In genomic region chr8:75132485-75132884, GRCm38 (mm10) we compare ENCODE assay signal across 9 mouse cellular contexts. TPM values are rescaled to one million over a fixed set of nuclear protein-coding genes. Genes with fewer than 3 reads are reported as not detected.
DNase-seq lines count a peak whose midpoint lies in the region; ATAC-seq and TF ChIP-seq lines count a peak whose summit lies in the region.
"Had no signal": no experiment of that assay in that cellular context is flagged by ENCODE, and none has a peak within 500 bp of the region (broad histone marks: within the 10 kb centered on the region; RNA-seq: fewer than 3 reads in every experiment).

No protein-coding gene starts in this region.

- 22% methylated on average over 3 of the region's 3 CpGs for WGBS in midbrain, embryonic 11.5 days
- WGBS in midbrain, embryonic 13.5 days, result 12% methylated on average over 3 of the region's 3 CpGs
- 17% methylated on average over 3 of the region's 3 CpGs for WGBS in liver, adult 2 months

- H3K36me3 ChIP-seq in midbrain, embryonic 11.5 days (ENCODE audit: control insufficient read depth, insufficient read depth, low read length), result peaks cover 4% of the 10 kb centered on the region
- peaks cover 18% of the 10 kb centered on the region for H3K36me3 ChIP-seq in midbrain, embryonic 13.5 days
- no peaks in the 10 kb centered on the region for H3K36me3 ChIP-seq in liver, adult 2 months (ENCODE audit: control insufficient read depth, insufficient read depth, low read length)

- H3K9ac ChIP-seq in midbrain, embryonic 11.5 days (ENCODE audit: low read length), result no peak overlapping the region
- no peak overlapping the region for H3K9ac ChIP-seq in midbrain, embryonic 13.5 days (replicated peaks)
- no peak overlapping the region for H3K9ac ChIP-seq in liver, adult 2 months (ENCODE audit: low read depth, low read length)
- H3K9ac ChIP-seq: liver, embryonic 15.5 days had no signal

- no peaks in the 10 kb centered on the region for H3K9me3 ChIP-seq in midbrain, embryonic 11.5 days (ENCODE audit: control insufficient read depth, low read length)
- H3K9me3 ChIP-seq in midbrain, embryonic 13.5 days, result no peaks in the 10 kb centered on the region
- H3K9me3 ChIP-seq: liver, embryonic 15.5 days had no signal

- ATAC-seq in midbrain, embryonic 11.5 days (ENCODE audit: low FRiP score), result no peak
- ATAC-seq in midbrain, embryonic 13.5 days, result no peak
- no peak for ATAC-seq in Patski

- no peaks in the 10 kb centered on the region for H3K27me3 ChIP-seq in midbrain, embryonic 11.5 days (ENCODE audit: control insufficient read depth, insufficient read depth, low read length)
- no peaks in the 10 kb centered on the region for H3K27me3 ChIP-seq in midbrain, embryonic 13.5 days
- H3K27me3 ChIP-seq in Patski, result no peaks in the 10 kb centered on the region
- H3K27me3 ChIP-seq in liver, adult 2 months (ENCODE audit: control insufficient read depth, insufficient read depth, low read length), result no peaks in the 10 kb centered on the region
- H3K27me3 ChIP-seq: liver, embryonic 15.5 days had no signal

- in situ Hi-C loops in Patski (cut with MboI; ENCODE audit: low pct_unique_long_range_greater_than_20kb), result loop anchor here (5.0 kb wide), 2 partner anchors 85 to 140 kb away; no protein-coding TSS in a partner anchor

- peak; percentile 47 for DNase-seq in midbrain, embryonic 11.5 days (ENCODE audit: low spot score, missing footprints)
- no peak for DNase-seq in Patski (ENCODE audit: low read depth, low spot score)
- DNase-seq in cerebellum, adult 8-10 months, result peak; percentile 48
- DNase-seq in heart, postnatal 4 days, result peak; percentile 71
- DNase-seq in liver, adult 2 months (ENCODE audit: extremely low read depth, low read depth, low spot score), result peak; percentile 43
- peak; percentile 39 to 75 for DNase-seq in spleen, postnatal 4 days (ENCODE audit: low spot score in 2 of 2)
- DNase-seq in c-Kit-positive CD71-positive TER-119-positive erythroid progenitor cells, embryonic 14.5 days (ENCODE audit: low spot score), result no peak

- CTCF ChIA-PET in Patski (lab: Charles Lee), result interaction anchor here (0.6 to 4.6 kb wide), 21 partner anchors 8 to 141 kb away, joined by 3 to 52 read pairs (median 4); partner anchors contain the start of gene Rasd2

- TF ChIP-seq CTCF in Patski (IDR thresholded peaks at IDR 0.05), result peak; percentile 88
- TF ChIP-seq CTCF in liver, adult 2 months (IDR thresholded peaks at IDR 0.05; ENCODE audit: low read depth, low read length), result peak; percentile 73

- TF ChIP-seq POLR2A in liver, adult 2 months (IDR thresholded peaks at IDR 0.05; ENCODE audit: extremely low read depth, insufficient read depth, low read length), result no peak

- H3K4me3 ChIP-seq in midbrain, embryonic 11.5 days (ENCODE audit: low read depth, low read length), result no peak overlapping the region
- H3K4me3 ChIP-seq in midbrain, embryonic 13.5 days (replicated peaks), result no peak overlapping the region
- H3K4me3 ChIP-seq in liver, adult 2 months (ENCODE audit: insufficient read depth, low read depth, low read length), result no peak overlapping the region
- H3K4me3 ChIP-seq: liver, embryonic 15.5 days had no signal

- 0 out of 2 replicates have a peak, but pooled peaks cover under 1% of the 10 kb centered on the region for H3K4me1 ChIP-seq in midbrain, embryonic 11.5 days (ENCODE audit: control insufficient read depth, insufficient read depth, low read length)
- H3K4me1 ChIP-seq in midbrain, embryonic 13.5 days (replicated peaks), result no peaks in the 10 kb centered on the region
- H3K4me1 ChIP-seq in liver, adult 2 months (ENCODE audit: control insufficient read depth, insufficient read depth, low read length), result no peaks in the 10 kb centered on the region

- H3K27ac ChIP-seq in midbrain, embryonic 11.5 days (ENCODE audit: low read depth, low read length), result no peak overlapping the region
- H3K27ac ChIP-seq in midbrain, embryonic 13.5 days, result no peak overlapping the region
- no peak overlapping the region for H3K27ac ChIP-seq in liver, adult 2 months (replicated peaks; ENCODE audit: insufficient read depth, low read depth, low read length)
- H3K27ac ChIP-seq: liver, embryonic 15.5 days had no signal

- POLR2A ChIA-PET in Patski (lab: Charles Lee), result interaction anchor here (0.6 to 0.8 kb wide), 3 partner anchors 24 to 85 kb away, joined by 3 to 5 read pairs (median 3); no protein-coding TSS in a partner anchor

- no peak overlapping the region for H3K4me2 ChIP-seq in midbrain, embryonic 11.5 days
- no peak overlapping the region for H3K4me2 ChIP-seq in midbrain, embryonic 13.5 days (replicated peaks)
- H3K4me2 ChIP-seq: liver, embryonic 15.5 days had no signal

- H3K79me2 ChIP-seq in liver, adult 2 months (ENCODE audit: control insufficient read depth, insufficient read depth, low read length), result no peaks in the 10 kb centered on the region

RNA-seq across cellular contexts. Expression of gene Mcm5, which starts 23.1 kb away (rescaled TPM):
- polyA plus RNA-seq in midbrain, embryonic 11.5 days (2014; fragmentation: Nextera tagmentation; extraction: Ambion mirVana), result 175 and 195 TPM in 2 replicates
- 64.2 and 64.9 TPM in 2 replicates for polyA plus RNA-seq in midbrain, embryonic 13.5 days (2015; fragmentation: Nextera tagmentation; extraction: Ambion mirVana)
- polyA plus RNA-seq in Patski (2021), result 50.8 TPM
- 10 to 100 TPM; 68.7 to 69.5 TPM for total RNA-seq in heart, postnatal 4 days (2021)
- total RNA-seq in liver, adult 2 months (2014; rRNA removed), result 2.8 and 8.3 TPM in 2 replicates
- polyA plus RNA-seq in liver, adult 2 months (2012; rRNA removed), result 2.0 and 2.2 TPM in 2 replicates

RNA-seq across cellular contexts. Expression of gene Hmox1, which starts 39.1 kb away (rescaled TPM):
- polyA plus RNA-seq in midbrain, embryonic 11.5 days (2014; fragmentation: Nextera tagmentation; extraction: Ambion mirVana), result 13.6 and 15.7 TPM in 2 replicates
- 11.7 and 15.4 TPM in 2 replicates for polyA plus RNA-seq in midbrain, embryonic 13.5 days (2015; fragmentation: Nextera tagmentation; extraction: Ambion mirVana)
- polyA plus RNA-seq in Patski (2021), result 89.4 TPM
- 10 to 100 TPM; 15.0 to 16.6 TPM for total RNA-seq in heart, postnatal 4 days (2021)
- 16.0 and 33.4 TPM in 2 replicates for total RNA-seq in liver, adult 2 months (2014; rRNA removed)
- polyA plus RNA-seq in liver, adult 2 months (2012; rRNA removed), result 12.4 and 19.2 TPM in 2 replicates

Comparison
In these comparisons a context has a peak if more than half of its experiments do, and no peak if none do; other contexts are left out.
1. DNase-seq: peak in midbrain, embryonic 11.5 days (single experiment), cerebellum, adult 8-10 months (single experiment), heart, postnatal 4 days (single experiment), liver, adult 2 months (single experiment) and spleen, postnatal 4 days (2 of 2); none in Patski (single experiment) and c-Kit-positive CD71-positive TER-119-positive erythroid progenitor cells, embryonic 14.5 days (single experiment).
2. RNA of gene Mcm5, which starts 23.1 kb away (polyA plus RNA-seq): 175 to 195 TPM in midbrain, embryonic 11.5 days, 64.2 to 64.9 TPM in midbrain, embryonic 13.5 days and 50.8 TPM in Patski (single experiment); 2.0 to 2.2 TPM in liver, adult 2 months; every median in the first group is over 10 times any median in the second.